8 mouse cellular contexts compared by ENCODE assay signal in genomic region chr7:127260309-127261111, GRCm38 (mm10). TPM values are rescaled to one million over a fixed set of nuclear protein-coding genes. Genes with fewer than 3 reads are reported as not detected.
DNase-seq lines count a peak whose midpoint lies in the region; ATAC-seq and TF ChIP-seq lines count a peak whose summit lies in the region.

Gene Dctpp1 (minus strand): TSS chr7:127260709.

- H3K27me3 ChIP-seq in embryonic facial prominence, embryonic 15.5 days: no peaks in the 10 kb centered on the region
- no peaks in the 10 kb centered on the region for H3K27me3 ChIP-seq in limb, embryonic 14.5 days (ENCODE audit: control insufficient read depth, insufficient read depth, low read length)
- H3K27me3 ChIP-seq in midbrain, postnatal 0 days (ENCODE audit: insufficient read depth, low read length): no peaks in the 10 kb centered on the region

- peak; percentile 99 for ATAC-seq in embryonic facial prominence, embryonic 15.5 days (ENCODE audit: insufficient number of reproducible peaks, low FRiP score, low TSS enrichment, low read depth)
- ATAC-seq in limb, embryonic 14.5 days (ENCODE audit: low FRiP score, low read depth): peak; percentile 99
- peak; percentile 99 for ATAC-seq in midbrain, postnatal 0 days (ENCODE audit: low FRiP score)

- peak; percentile 90 for TF ChIP-seq POLR2A in bone marrow, adult 2 months (IDR thresholded peaks at IDR 0.05; ENCODE audit: borderline replicate concordance, control insufficient read depth, low read depth, low read length)
- TF ChIP-seq POLR2A in limb, embryonic 14.5 days (IDR thresholded peaks at IDR 0.05; ENCODE audit: borderline replicate concordance, extremely low read depth, insufficient read depth, insufficient read length): peak; percentile 81; the same call in 1 of the 2 replicates

- peak; percentile 100 for DNase-seq in 416B (ENCODE audit: low read depth)
- peak; percentile 99 for DNase-seq in heart, adult 8-10 months (ENCODE audit: low spot score)
- peak; percentile 100 for DNase-seq in kidney, adult 9 months
- peak; percentile 98 for DNase-seq in limb, embryonic 14.5 days (ENCODE audit: low spot score)
- peak; percentile 99 for DNase-seq in midbrain, postnatal 0 days (ENCODE audit: low spot score)
- peak; percentile 88 to 92 for DNase-seq in spleen, postnatal 14 days (ENCODE audit: low spot score in 2 of 2)

- peak within 1 kb of the TSS; percentile 40 for H3K27ac ChIP-seq in bone marrow, adult 2 months (ENCODE audit: control insufficient read depth, insufficient read depth, low read depth, low read length, poor library complexity)
- peak within 1 kb of the TSS; percentile 25; the same call in 1 of the 2 replicates for H3K27ac ChIP-seq in embryonic facial prominence, embryonic 15.5 days (replicated peaks)
- no peak within 1 kb of the TSS for H3K27ac ChIP-seq in limb, embryonic 14.5 days (replicated peaks; ENCODE audit: low read depth, low read length)
- H3K27ac ChIP-seq in midbrain, postnatal 0 days (ENCODE audit: low read depth, low read length): peak within 1 kb of the TSS; percentile 47

- peak within 1 kb of the TSS; percentile 56 for H3K9ac ChIP-seq in embryonic facial prominence, embryonic 15.5 days
- peak within 1 kb of the TSS; percentile 69 for H3K9ac ChIP-seq in limb, embryonic 14.5 days (ENCODE audit: low read depth, low read length, severe bottlenecking)
- H3K9ac ChIP-seq in midbrain, postnatal 0 days (replicated peaks; ENCODE audit: low read length, poor library complexity, severe bottlenecking): peak within 1 kb of the TSS; percentile 64

- TF ChIP-seq CTCF in bone marrow, adult 2 months (IDR thresholded peaks at IDR 0.05; ENCODE audit: control insufficient read depth, insufficient read depth, low read length): peak; percentile 92
- peak; percentile 94 for TF ChIP-seq CTCF in midbrain, postnatal 0 days (IDR thresholded peaks at IDR 0.05)

- H3K4me1 ChIP-seq in bone marrow, adult 2 months (ENCODE audit: control insufficient read depth, insufficient read depth, low read length): peaks cover 3% of the 10 kb centered on the region
- H3K4me1 ChIP-seq in embryonic facial prominence, embryonic 15.5 days: peaks cover 18% of the 10 kb centered on the region
- H3K4me1 ChIP-seq in limb, embryonic 14.5 days (ENCODE audit: control insufficient read depth, insufficient read depth, low read length): 0 out of 2 replicates have a peak, but pooled peaks cover 2% of the 10 kb centered on the region
- peaks cover 5% of the 10 kb centered on the region; the same call in 1 of the 2 replicates for H3K4me1 ChIP-seq in midbrain, postnatal 0 days (ENCODE audit: insufficient read depth, low read length)

- no peaks in the 10 kb centered on the region for H3K9me3 ChIP-seq in embryonic facial prominence, embryonic 15.5 days (replicated peaks)
- no peaks in the 10 kb centered on the region for H3K9me3 ChIP-seq in limb, embryonic 14.5 days (ENCODE audit: control insufficient read depth, low read length)
- no peaks in the 10 kb centered on the region for H3K9me3 ChIP-seq in midbrain, postnatal 0 days (ENCODE audit: low read length)

- H3K4me3 ChIP-seq in bone marrow, adult 2 months (replicated peaks; ENCODE audit: control insufficient read depth, low read depth, low read length): peak within 1 kb of the TSS; percentile 94
- H3K4me3 ChIP-seq in embryonic facial prominence, embryonic 15.5 days (replicated peaks): peak within 1 kb of the TSS; percentile 78
- peak within 1 kb of the TSS; percentile 65 for H3K4me3 ChIP-seq in limb, embryonic 14.5 days (replicated peaks; ENCODE audit: low read length)
- peak within 1 kb of the TSS; percentile 63 for H3K4me3 ChIP-seq in midbrain, postnatal 0 days (ENCODE audit: low read depth, low read length)

- WGBS in bone marrow, adult 2 months: under 1% methylated on average over 50 of the region's 50 CpGs
- WGBS in embryonic facial prominence, embryonic 15.5 days: under 1% methylated on average over 50 of the region's 50 CpGs
- whole genome bisulfite sequencing in limb, embryonic 14.5 days: under 1% methylated on average over 50 of the region's 50 CpGs
- WGBS in midbrain, postnatal 0 days: under 1% methylated on average over 50 of the region's 50 CpGs

- 0 out of 2 replicates have a peak, but pooled peaks cover 10% of the 10 kb centered on the region for H3K36me3 ChIP-seq in embryonic facial prominence, embryonic 15.5 days
- peaks cover 11% of the 10 kb centered on the region for H3K36me3 ChIP-seq in limb, embryonic 14.5 days (ENCODE audit: control insufficient read depth, insufficient read depth, low read length)
- 0 out of 2 replicates have a peak, but pooled peaks cover 3% of the 10 kb centered on the region for H3K36me3 ChIP-seq in midbrain, postnatal 0 days (ENCODE audit: insufficient read depth, low read length)

- H3K4me2 ChIP-seq in embryonic facial prominence, embryonic 15.5 days (replicated peaks): peak within 1 kb of the TSS; percentile 75
- H3K4me2 ChIP-seq in limb, embryonic 14.5 days (replicated peaks; ENCODE audit: low read depth, low read length, severe bottlenecking): peak within 1 kb of the TSS; percentile 83
- H3K4me2 ChIP-seq in midbrain, postnatal 0 days (ENCODE audit: low read depth, low read length, poor library complexity, severe bottlenecking): peak within 1 kb of the TSS; percentile 70

RNA-seq across cellular contexts. Expression of gene Dctpp1, which starts in this region (rescaled TPM):
- 23.2 and 50.6 TPM in 2 replicates for polyA plus RNA-seq in bone marrow, adult 2 months (2011; ENCODE audit: insufficient read depth, insufficient read length, low replicate concordance, missing spikeins)
- polyA plus RNA-seq in embryonic facial prominence, embryonic 15.5 days (2015; fragmentation: Nextera tagmentation; extraction: Ambion mirVana): 141 and 142 TPM in 2 replicates
- 10 to 100 TPM; 40.5 to 45.6 (median 40.9) TPM for total RNA-seq in heart, adult 8-10 months (2022)
- 100 and 120 TPM in 2 replicates for polyA plus RNA-seq in limb, embryonic 14.5 days (2012; rRNA removed)
- 169 and 177 TPM in 2 replicates for polyA plus RNA-seq in limb, embryonic 14.5 days (2014; fragmentation: Nextera tagmentation; extraction: Ambion mirVana)
- 75.0 and 92.2 TPM in 2 replicates for total RNA-seq in midbrain, postnatal 0 days (2014; rRNA removed)
- polyA plus RNA-seq in midbrain, postnatal 0 days (2015; fragmentation: Nextera tagmentation; extraction: Ambion mirVana): 120 and 132 TPM in 2 replicates
